Mouse (Mus musculus) forebrain, embryonic 15.5 days (tissue): ENCODE data around the gene Rapgef5. TPM values are rescaled to one million over a fixed set of nuclear protein-coding genes. Genes with fewer than 3 reads are reported as not detected.

ENCODE experiments used
- ATAC-seq: fragments of 200-750 bp; cut with Nextera tagmentation; replicated peaks from 2 replicates; pipeline ENCODE4 v1.8.0; 2017; ENCODE audit warnings: mild to moderate bottlenecking, moderate TSS enrichment, moderate library complexity
- H3K27ac ChIP-seq: fragments of 300-500 bp; sonication (generic); replicated peaks from 2 replicates; pipeline ENCODE4 v1.5.1; 2015; ENCODE audit warnings: mild to moderate bottlenecking, inconsistent platforms
- H3K27me3 ChIP-seq: fragments of 300-500 bp; sonication (generic); 2 replicates; pipeline ENCODE4 v1.6.1; 2015; ENCODE audit warnings: inconsistent platforms
- H3K36me3 ChIP-seq: fragments of 300-500 bp; sonication (generic); 2 replicates; pipeline ENCODE4 v1.6.1; 2015; ENCODE audit warnings: mild to moderate bottlenecking, inconsistent platforms
- H3K4me1 ChIP-seq: fragments of 300-500 bp; sonication (generic); 2 replicates; pipeline ENCODE4 v1.6.1; 2015; ENCODE audit warnings: inconsistent platforms
- H3K4me2 ChIP-seq: fragments of 300-500 bp; sonication (generic); replicated peaks from 2 replicates; pipeline ENCODE4 v1.6.1; 2015; ENCODE audit warnings: mild to moderate bottlenecking, inconsistent platforms
- H3K4me3 ChIP-seq: fragments of 300-500 bp; sonication (generic); 2 replicates; pipeline ENCODE4 v1.5.1; 2015; ENCODE audit warnings: mild to moderate bottlenecking, inconsistent platforms
- H3K9ac ChIP-seq: fragments of 300-500 bp; sonication (generic); replicated peaks from 2 replicates; pipeline ENCODE4 v1.6.1; 2015; ENCODE audit warnings: mild to moderate bottlenecking, inconsistent platforms
- H3K9me3 ChIP-seq: fragments of 300-500 bp; sonication (generic); 2 replicates; pipeline ENCODE4 v1.6.1; 2016; ENCODE audit warnings: inconsistent platforms
- WGBS: fragments of 180-500 bp; shearing (Covaris S2); methylation state at CpG from one replicate; pipeline ENCODE4 v1.1.7; 2015; ENCODE audit warnings: mixed read lengths; 5-methylcytosine and 5-hydroxymethylcytosine counted together
- polyA plus RNA-seq: library from polyadenylated mRNA; unstranded; fragments of >200 nt; fragmentation: Nextera tagmentation; extraction: Ambion mirVana; gene quantifications from 2 replicates; pipeline ENCODE4 v1.2.1, GENCODE M21; 2015

Gene Rapgef5
- polyA plus RNA-seq, 1 experiment from 2014 or later = 31.0 TPM

GRCm38 (mm10) chr12:117685336-117685735 is 169.1 kb downstream of the Rapgef5 start:
- H3K4me1 ChIP-seq = peaks cover 13% of the 10 kb centered on the region
- no peak for ATAC-seq

GRCm38 (mm10) chr12:117686732-117687131 is 170.5 kb downstream of the Rapgef5 start:
- 13% methylated on average over 3 of the region's 3 CpGs for WGBS
- no peak overlapping the region for H3K9ac ChIP-seq
- no peak overlapping the region for H3K4me3 ChIP-seq
- no peak overlapping the region for H3K27ac ChIP-seq
- no peak for ATAC-seq
- H3K9me3 ChIP-seq = no peaks in the 10 kb centered on the region
- H3K4me2 ChIP-seq = no peak overlapping the region
- peaks cover 25% of the 10 kb centered on the region for H3K4me1 ChIP-seq
- H3K27me3 ChIP-seq = no peaks in the 10 kb centered on the region
- no peaks in the 10 kb centered on the region for H3K36me3 ChIP-seq

More at GRCm38 (mm10) chr12:117685336-117685735, 169.1 kb downstream of the Rapgef5 start:
- Histone ChIP-seq H3K9me3 (no peaks in the 10 kb centered on the region), H3K4me2 (no peak overlapping the region), H3K27me3 (no peaks in the 10 kb centered on the region), H3K36me3 (no peaks in the 10 kb centered on the region), H3K27ac (no peak overlapping the region), H3K4me3 (no peak overlapping the region), H3K9ac (no peak overlapping the region)

- H3K4me1 ChIP-seq = peaks cover 32% of the 10 kb centered on the region
- ATAC-seq = peak; percentile 93
- peak overlapping the region; percentile 67 for H3K9ac ChIP-seq
- peak overlapping the region; percentile 52 for H3K4me3 ChIP-seq
- no peaks in the 10 kb centered on the region for H3K27me3 ChIP-seq
- peak overlapping the region; percentile 59 for H3K4me2 ChIP-seq
- H3K27ac ChIP-seq = peak overlapping the region; percentile 89
- WGBS = 2% methylated on average over 32 of the region's 32 CpGs
- H3K36me3 ChIP-seq = no peaks in the 10 kb centered on the region
- H3K9me3 ChIP-seq = no peaks in the 10 kb centered on the region
Measured at GRCm38 (mm10) chr12:117688655-117689548, 172.6 kb downstream of the Rapgef5 start.

- Histone ChIP-seq H3K27ac (no peak overlapping the region), H3K4me3 (peak overlapping the region; percentile 52), H3K36me3 (no peaks in the 10 kb centered on the region), H3K27me3 (no peaks in the 10 kb centered on the region), H3K4me2 (peak overlapping the region; percentile 59), H3K4me1 (peaks cover 32% of the 10 kb centered on the region), H3K9ac (no peak overlapping the region), H3K9me3 (no peaks in the 10 kb centered on the region)
- 65% methylated on average over 5 of the region's 5 CpGs for WGBS
- no peak for ATAC-seq
Measured at GRCm38 (mm10) chr12:117691336-117691735, 175.1 kb downstream of the Rapgef5 start.

- Histone ChIP-seq H3K4me2 (peak overlapping the region; percentile 59), H3K4me3 (no peak overlapping the region), H3K9me3 (no peaks in the 10 kb centered on the region), H3K27me3 (no peaks in the 10 kb centered on the region), H3K4me1 (peaks cover 32% of the 10 kb centered on the region), H3K9ac (no peak overlapping the region), H3K36me3 (no peaks in the 10 kb centered on the region), H3K27ac (no peak overlapping the region)
- WGBS = 33% methylated on average over 1 of the region's 1 CpGs
- ATAC-seq = no peak
Measured at GRCm38 (mm10) chr12:117692775-117693174, 176.5 kb downstream of the Rapgef5 start.

- peaks cover 14% of the 10 kb centered on the region for H3K4me1 ChIP-seq
- no peaks in the 10 kb centered on the region for H3K27me3 ChIP-seq
- H3K27ac ChIP-seq = peak overlapping the region; percentile 39; the same call in 1 of the 2 replicates
- H3K9me3 ChIP-seq = no peaks in the 10 kb centered on the region
- no peaks in the 10 kb centered on the region for H3K36me3 ChIP-seq
- H3K4me2 ChIP-seq = no peak overlapping the region
- ATAC-seq = peak; percentile 23; the same call in 1 of the 2 replicates
- WGBS = 88% methylated on average over 3 of the region's 3 CpGs
- no peak overlapping the region for H3K4me3 ChIP-seq
- H3K9ac ChIP-seq = no peak overlapping the region
Measured at GRCm38 (mm10) chr12:117699950-117700665, 183.8 kb downstream of the Rapgef5 start.

GRCm38 (mm10) chr12:117700927-117701326 is 184.6 kb downstream of the Rapgef5 start:
- 78% methylated on average over 6 of the region's 6 CpGs for WGBS
- peaks cover 14% of the 10 kb centered on the region for H3K4me1 ChIP-seq
- no peak for ATAC-seq

GRCm38 (mm10) chr12:117702291-117702690 is 186.0 kb downstream of the Rapgef5 start:
- H3K27ac ChIP-seq = no peak overlapping the region
- 93% methylated on average over 8 of the region's 8 CpGs for WGBS
- no peak overlapping the region for H3K4me3 ChIP-seq
- H3K27me3 ChIP-seq = no peaks in the 10 kb centered on the region
- no peak for ATAC-seq
- H3K4me2 ChIP-seq = no peak overlapping the region
- H3K9me3 ChIP-seq = no peaks in the 10 kb centered on the region
- H3K9ac ChIP-seq = no peak overlapping the region
- no peaks in the 10 kb centered on the region for H3K36me3 ChIP-seq
- H3K4me1 ChIP-seq = peaks cover 14% of the 10 kb centered on the region

More at GRCm38 (mm10) chr12:117700927-117701326, 184.6 kb downstream of the Rapgef5 start:
- no peak overlapping the region for H3K4me3 ChIP-seq
- no peak overlapping the region for H3K27ac ChIP-seq
- H3K9ac ChIP-seq = no peak overlapping the region
- no peaks in the 10 kb centered on the region for H3K27me3 ChIP-seq
- no peak overlapping the region for H3K4me2 ChIP-seq
- no peaks in the 10 kb centered on the region for H3K36me3 ChIP-seq
- no peaks in the 10 kb centered on the region for H3K9me3 ChIP-seq

GRCm38 (mm10) chr12:117702928-117703327 is 186.6 kb downstream of the Rapgef5 start:
- Histone ChIP-seq H3K4me1 (peaks cover 14% of the 10 kb centered on the region), H3K9me3 (no peaks in the 10 kb centered on the region), H3K36me3 (no peaks in the 10 kb centered on the region), H3K4me3 (no peak overlapping the region), H3K27me3 (no peaks in the 10 kb centered on the region), H3K9ac (no peak overlapping the region), H3K27ac (no peak overlapping the region; the same call in 1 of the 2 replicates), H3K4me2 (no peak overlapping the region)
- 89% methylated on average over 9 of the region's 9 CpGs for WGBS
- ATAC-seq = no peak

GRCm38 (mm10) chr12:117703413-117703812 is 187.1 kb downstream of the Rapgef5 start:
- H3K4me1 ChIP-seq = peaks cover 14% of the 10 kb centered on the region
- H3K9ac ChIP-seq = no peak overlapping the region
- no peak overlapping the region for H3K4me2 ChIP-seq
- H3K9me3 ChIP-seq = no peaks in the 10 kb centered on the region
- 25% methylated on average over 2 of the region's 2 CpGs for WGBS
- ATAC-seq = 0 out of 2 replicates have a peak, but pooled peaks have one; percentile 34
- H3K27ac ChIP-seq = no peak overlapping the region
- no peak overlapping the region for H3K4me3 ChIP-seq
- H3K27me3 ChIP-seq = no peaks in the 10 kb centered on the region
- H3K36me3 ChIP-seq = no peaks in the 10 kb centered on the region

GRCm38 (mm10) chr12:117705308-117705707 is 189.0 kb downstream of the Rapgef5 start:
- no peak overlapping the region for H3K9ac ChIP-seq
- H3K36me3 ChIP-seq = no peaks in the 10 kb centered on the region
- WGBS = 68% methylated on average over 3 of the region's 3 CpGs
- no peak overlapping the region for H3K27ac ChIP-seq
- ATAC-seq = no peak
- peaks cover 2% of the 10 kb centered on the region; the same call in 1 of the 2 replicates for H3K4me1 ChIP-seq
- H3K27me3 ChIP-seq = no peaks in the 10 kb centered on the region
- no peaks in the 10 kb centered on the region for H3K9me3 ChIP-seq
- H3K4me2 ChIP-seq = no peak overlapping the region
- no peak overlapping the region for H3K4me3 ChIP-seq

GRCm38 (mm10) chr12:117709280-117709679 is 193.0 kb downstream of the Rapgef5 start:
- no peak overlapping the region for H3K27ac ChIP-seq
- no peaks in the 10 kb centered on the region; the same call in 1 of the 2 replicates for H3K4me1 ChIP-seq
- H3K9ac ChIP-seq = no peak overlapping the region
- no peaks in the 10 kb centered on the region for H3K36me3 ChIP-seq
- WGBS = 69% methylated on average over 12 of the region's 12 CpGs
- no peaks in the 10 kb centered on the region for H3K9me3 ChIP-seq
- no peak overlapping the region for H3K4me2 ChIP-seq
- no peak for ATAC-seq
- no peaks in the 10 kb centered on the region for H3K27me3 ChIP-seq
- no peak overlapping the region for H3K4me3 ChIP-seq
